Mouse (Mus musculus) urinary bladder, postnatal 10 days (tissue): ENCODE results near the gene Ppfia2.

Experiments used
- DNase-seq: peaks from one replicate; pipeline ENCODE4 v3.0.0; 2022; ENCODE audit warnings: low spot score

The Ppfia2 gene

DNA sequence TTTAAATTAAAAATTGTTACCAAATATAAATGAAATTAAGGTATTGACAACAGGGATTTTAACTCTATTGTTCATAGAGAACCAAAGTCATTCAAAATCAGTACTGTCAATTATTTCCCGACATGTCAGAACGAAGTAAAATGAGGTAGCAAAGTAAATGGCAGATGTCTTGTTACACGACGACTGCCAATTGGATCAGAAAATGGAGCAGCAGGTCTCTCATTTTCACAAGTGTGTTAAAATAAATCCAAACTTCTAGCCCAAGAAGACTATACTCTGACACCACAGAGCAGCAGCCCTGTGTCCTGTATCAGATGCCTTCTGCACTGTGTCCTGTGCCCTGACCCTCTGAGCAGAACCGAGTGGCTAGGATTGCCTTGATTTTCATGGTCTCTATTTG, 454.2 kb downstream of the Ppfia2 start:
- DNase-seq: no peak

DNA sequence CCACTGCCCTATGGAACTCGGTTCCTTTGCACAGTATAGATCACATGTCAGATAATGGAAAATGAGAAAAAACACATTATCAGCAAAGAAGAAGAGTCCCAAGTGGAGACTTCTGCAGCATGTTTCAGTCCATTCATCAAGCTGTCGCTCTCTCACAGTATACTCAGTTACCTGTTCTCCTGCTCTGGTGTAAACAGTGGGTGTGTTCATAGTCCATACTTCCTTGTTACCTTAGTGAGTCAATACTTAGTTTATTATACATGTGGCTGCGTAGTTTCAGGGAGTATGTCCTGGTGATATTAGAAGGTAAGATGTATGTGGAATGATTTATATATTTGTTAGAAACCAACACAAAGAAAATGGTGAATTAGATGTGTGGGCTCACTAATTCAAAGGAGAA, 454.7 kb downstream of the Ppfia2 start:
- DNase-seq: no peak

DNA sequence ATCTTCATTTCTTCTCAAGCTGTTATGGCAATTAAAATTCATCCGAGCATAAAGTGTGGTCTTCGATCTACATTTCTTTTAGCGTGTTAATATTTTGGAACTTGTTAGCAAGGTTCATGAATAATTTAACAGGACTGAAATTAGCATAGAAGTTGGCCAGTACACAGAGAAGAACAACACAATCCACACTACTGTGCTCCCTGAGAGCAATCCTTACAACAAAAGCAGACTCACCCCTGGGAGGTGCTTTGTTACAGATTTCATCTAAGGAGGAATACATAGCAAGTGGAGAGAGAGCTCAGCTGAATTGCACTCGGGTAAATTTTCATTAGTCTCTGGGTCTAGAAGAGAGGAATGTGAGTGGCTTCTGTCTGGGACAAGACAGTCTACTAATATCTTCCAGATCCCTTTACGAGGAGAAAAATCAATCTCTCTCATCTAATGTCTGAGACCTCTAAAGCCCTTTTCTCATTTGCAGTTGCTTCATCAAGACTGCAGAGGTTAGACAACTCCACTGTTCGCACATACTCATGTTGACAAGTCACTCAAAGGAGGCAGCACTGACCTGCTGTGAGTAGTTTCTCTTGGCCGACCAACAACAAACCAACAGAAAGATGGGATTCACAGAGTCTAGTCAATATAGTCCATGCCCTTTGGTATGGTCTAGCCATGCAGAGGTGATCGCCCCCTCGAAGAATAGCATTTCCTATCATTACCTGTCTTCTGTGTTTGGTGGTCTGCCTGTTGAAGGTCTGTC, 458.6 kb downstream of the Ppfia2 start:
- no peak for DNase-seq

DNA sequence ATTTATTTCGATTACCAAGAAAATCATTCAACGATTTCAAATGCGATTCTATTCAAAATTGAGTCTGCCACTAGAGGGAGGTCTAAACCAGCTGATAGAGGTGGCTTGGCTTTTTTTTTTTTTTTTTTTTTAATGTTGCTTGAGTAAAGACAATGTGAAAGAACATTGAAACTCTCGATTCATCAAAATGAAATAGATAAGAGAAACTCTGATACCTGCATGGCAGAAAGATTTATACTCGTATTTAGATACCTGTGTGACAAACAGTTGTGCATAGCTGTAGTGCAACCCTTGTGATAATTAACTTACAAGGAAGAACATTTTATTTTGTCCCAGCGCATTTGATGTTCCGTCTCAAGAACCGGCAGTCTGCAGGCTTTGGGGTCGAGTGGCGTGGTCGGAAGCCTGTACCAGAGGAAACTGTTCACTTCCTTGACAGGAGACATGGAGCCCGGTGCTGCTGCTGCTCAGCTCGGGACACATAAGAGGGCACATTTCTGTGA, 462.5 kb downstream of the Ppfia2 start:
- DNase-seq: no peak

DNA sequence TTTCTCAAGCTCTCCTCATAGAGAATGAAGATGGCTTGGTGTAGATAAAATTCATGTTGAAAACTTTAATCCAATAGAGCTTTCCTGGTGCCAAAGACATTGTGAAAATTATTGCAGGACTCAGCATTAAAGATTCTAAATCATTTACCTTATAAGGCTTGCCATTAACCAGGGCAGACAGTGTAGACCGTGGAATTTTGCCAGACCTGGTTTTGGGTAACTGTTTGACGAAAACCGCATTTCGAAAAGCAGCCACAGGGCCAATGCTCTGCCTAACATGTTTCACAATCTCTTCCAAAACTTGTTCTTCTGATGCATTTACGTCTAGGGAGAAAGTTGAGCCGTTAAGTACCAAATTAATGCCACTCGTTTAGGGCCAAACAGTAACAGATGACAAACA, 466.9 kb downstream of the Ppfia2 start:
- DNase-seq: no peak

DNA sequence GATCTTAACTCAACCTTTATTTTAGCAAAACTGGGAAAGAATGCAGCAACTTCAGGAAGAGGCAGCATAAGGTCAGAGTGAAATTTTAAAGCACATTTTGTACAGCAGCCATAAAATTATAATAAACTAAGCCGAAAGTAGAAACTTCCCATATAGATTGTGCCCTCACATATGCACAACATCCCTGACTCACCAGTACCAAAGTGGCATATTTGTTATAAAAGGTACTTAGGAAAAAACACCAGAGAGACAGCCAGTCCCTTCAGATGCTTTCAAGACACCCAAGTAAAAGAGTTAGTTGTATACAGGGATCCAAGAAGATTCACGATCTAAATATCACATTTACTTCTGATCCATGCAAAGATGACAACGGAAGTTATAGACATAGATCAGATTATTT, 468.7 kb downstream of the Ppfia2 start:
- no peak for DNase-seq

DNA sequence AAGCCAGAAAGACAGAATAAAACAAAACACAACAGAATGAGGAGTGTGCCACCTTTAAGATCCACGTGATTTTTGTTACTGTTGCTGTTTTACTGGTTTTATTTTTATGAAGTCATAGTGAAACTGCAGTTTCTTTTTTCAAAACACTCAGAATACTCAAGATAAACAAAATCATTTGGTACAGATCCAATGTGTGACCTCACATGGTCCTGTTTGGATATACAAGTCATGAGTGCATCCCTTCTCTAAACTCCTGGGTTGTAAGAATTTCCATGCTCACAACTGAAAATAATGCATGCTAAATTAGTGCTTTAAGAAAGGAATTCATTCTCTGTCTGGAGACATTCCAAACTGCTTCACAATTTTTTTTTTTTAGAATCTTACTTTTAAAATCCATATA, 469.3 kb downstream of the Ppfia2 start:
- DNase-seq: no peak

DNA sequence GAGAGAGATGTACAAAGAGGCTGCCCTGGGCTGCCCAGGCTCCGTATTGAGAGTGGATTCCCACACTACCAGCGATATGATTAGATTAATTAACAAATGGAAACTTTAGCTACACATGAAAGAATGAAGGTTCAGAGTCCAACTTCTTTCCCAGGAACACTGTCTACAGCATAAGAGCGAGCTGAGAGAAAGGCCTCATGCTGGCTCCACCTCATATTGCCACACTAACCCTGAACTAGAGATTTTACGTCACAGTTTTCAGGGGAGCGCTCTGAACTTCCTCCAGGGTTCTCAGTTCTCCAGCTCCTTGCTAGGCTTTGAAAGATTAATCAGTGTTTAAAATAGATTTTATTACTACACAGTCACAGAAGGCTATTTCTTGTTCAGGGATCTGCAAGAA, 471.2 kb downstream of the Ppfia2 start:
- no peak for DNase-seq

DNA sequence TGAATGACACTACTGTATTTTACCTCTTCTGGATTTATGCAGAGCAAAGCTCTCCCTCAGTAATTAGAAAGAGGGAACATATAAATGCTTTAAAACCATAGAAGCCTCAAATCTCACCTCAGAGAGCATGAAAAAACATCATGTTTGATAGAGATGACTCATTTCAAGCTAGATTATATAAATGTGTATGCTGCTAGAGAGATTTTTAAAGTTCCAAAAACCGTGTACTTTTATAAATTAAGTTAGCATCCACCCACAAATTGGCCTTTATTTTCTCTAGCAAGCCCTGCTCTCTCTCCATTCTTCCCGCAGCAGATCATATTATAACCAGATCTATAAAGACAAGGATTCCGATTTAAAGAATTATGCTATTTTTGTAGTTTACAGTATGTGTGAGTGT, 488.9 kb downstream of the Ppfia2 start:
- DNase-seq: no peak

DNA sequence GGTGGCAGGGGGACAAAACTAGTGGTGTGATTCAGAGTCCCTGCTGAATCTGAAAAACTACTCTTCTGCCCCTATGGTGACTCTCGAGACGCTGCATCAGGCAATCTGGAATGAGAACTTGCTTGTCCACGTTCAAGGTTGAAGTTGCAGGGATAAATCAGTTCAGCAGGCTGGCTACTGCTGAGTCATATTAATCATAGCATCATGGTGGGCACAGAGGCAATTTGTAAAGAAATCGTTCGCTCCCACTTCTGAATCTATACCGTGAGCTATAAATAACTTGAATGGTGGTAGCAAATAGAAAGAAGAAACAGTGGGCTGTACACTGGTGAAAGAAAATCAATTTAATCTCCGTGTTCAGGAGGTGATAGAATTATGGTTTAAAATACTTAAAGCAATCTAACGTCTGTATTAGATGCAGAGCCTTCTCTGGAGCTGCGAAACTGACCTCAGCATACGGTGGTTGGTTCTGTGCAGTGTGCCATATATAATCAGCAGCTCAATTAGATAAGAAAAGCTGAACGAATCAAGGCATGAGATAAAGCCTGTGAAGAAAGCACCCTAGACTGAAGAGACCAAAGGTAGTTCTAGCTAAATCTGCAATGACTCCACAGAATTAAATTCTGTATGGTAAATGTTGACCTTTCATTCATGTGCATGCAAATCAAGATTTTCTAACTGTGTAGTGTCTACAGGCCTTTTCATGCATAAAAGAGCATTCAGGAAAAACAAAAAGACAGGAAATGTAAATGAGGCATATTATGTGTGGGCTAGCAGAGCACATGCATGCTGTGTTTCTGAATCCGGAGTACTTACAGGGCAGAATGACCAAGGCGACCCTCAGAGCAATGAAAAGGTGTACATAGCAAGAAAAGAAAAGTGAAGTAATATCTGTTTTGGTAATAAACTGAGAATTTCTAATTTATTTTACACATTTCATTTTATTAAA, 505.3 kb downstream of the Ppfia2 start:
- no peak for DNase-seq
